Mouse (Mus musculus) intestine, embryonic 16.5 days (tissue): Measurements from ENCODE around the gene Carns1. TPM values are rescaled to one million over a fixed set of nuclear protein-coding genes. Genes with fewer than 3 reads are reported as not detected.

Experiments
- ATAC-seq: fragments of 200-750 bp; cut with Nextera tagmentation; 2 replicates; pipeline ENCODE4 v1.8.0; 2017; ENCODE audit warnings: moderate TSS enrichment, moderate library complexity
- H3K27ac ChIP-seq: fragments of 300-500 bp; sonication (generic); 2 replicates; pipeline ENCODE4 v1.5.1; 2014; ENCODE audit warnings: mild to moderate bottlenecking, low read length
- H3K27me3 ChIP-seq: fragments of 300-500 bp; sonication (generic); replicated peaks from 2 replicates; pipeline ENCODE4 v1.6.1; 2014; ENCODE audit warnings: low read length, control low read depth, mixed read lengths; ENCODE audit not compliant: control insufficient read depth, insufficient read depth
- H3K36me3 ChIP-seq: fragments of 300-500 bp; sonication (generic); 2 replicates; pipeline ENCODE4 v1.6.1; 2014; ENCODE audit warnings: low read length, control low read depth; ENCODE audit not compliant: control insufficient read depth, insufficient read depth
- H3K4me1 ChIP-seq: fragments of 300-500 bp; sonication (generic); 2 replicates; pipeline ENCODE4 v1.6.1; 2014; ENCODE audit warnings: low read length, control low read depth, mixed read lengths; ENCODE audit not compliant: control insufficient read depth, insufficient read depth
- H3K4me2 ChIP-seq: fragments of 300-500 bp; sonication (generic); 2 replicates; pipeline ENCODE4 v1.6.1; 2014; ENCODE audit warnings: low read depth, low read length, control low read depth
- H3K4me3 ChIP-seq: fragments of 300-500 bp; sonication (generic); 2 replicates; pipeline ENCODE4 v1.5.1; 2014; ENCODE audit warnings: mild to moderate bottlenecking, low read length
- H3K9ac ChIP-seq: fragments of 300-500 bp; sonication (generic); 2 replicates; pipeline ENCODE4 v1.6.1; 2014; ENCODE audit warnings: low read depth, low read length
- H3K9me3 ChIP-seq: fragments of 300-500 bp; sonication (generic); 2 replicates; pipeline ENCODE4 v1.6.1; 2016; ENCODE audit warnings: low read length, control low read depth; ENCODE audit not compliant: control insufficient read depth
- WGBS: fragments of 180-500 bp; shearing (Covaris S2); extraction: QIAGEN DNeasy Blood & Tissue Kit; methylation state at CpG from one replicate; pipeline ENCODE4 v1.1.7; 2014; 5-methylcytosine and 5-hydroxymethylcytosine counted together
- polyA plus RNA-seq: library from polyadenylated mRNA; unstranded; fragments of >200 nt; fragmentation: Nextera tagmentation; extraction: Ambion mirVana; gene quantifications from 2 replicates; pipeline ENCODE4 v1.2.1, GENCODE M21; 2015

Gene Carns1
- polyA plus RNA-seq, 1 experiment from 2014 or later: 1.4 TPM

DNA sequence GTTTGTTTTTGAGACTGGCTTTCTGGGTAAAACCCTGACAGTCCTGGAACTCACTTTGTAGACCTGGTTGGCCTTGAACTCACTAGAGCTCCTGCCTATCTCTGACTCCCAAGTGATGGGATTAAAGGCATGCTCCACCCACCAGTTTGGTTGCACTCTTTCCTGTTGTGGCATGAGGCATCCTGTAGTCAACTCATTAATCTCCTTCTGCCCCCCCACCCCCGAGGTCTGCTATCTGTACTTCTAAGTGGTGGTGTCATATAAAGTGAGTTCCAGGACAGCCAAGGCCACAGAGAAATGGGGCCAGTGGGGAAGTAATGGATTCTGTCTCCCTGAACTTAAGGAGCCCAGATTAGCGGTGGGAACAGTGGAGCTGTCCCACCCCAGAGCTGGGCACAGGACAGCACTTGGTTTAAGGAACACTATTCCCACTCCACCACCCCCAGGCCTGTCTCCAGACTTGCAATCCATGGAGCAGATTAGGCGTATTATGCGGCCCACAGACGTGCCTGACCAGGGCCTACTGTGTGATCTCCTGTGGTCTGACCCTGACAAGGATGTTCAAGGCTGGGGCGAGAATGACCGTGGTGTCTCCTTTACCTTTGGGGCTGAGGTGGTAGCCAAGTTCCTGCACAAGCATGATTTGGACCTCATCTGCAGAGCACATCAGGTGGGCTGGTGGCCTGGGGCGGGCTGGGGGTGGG, 18.9 kb upstream of the Carns1 start:
- H3K4me1 ChIP-seq: peaks cover 47% of the 10 kb centered on the region

DNA sequence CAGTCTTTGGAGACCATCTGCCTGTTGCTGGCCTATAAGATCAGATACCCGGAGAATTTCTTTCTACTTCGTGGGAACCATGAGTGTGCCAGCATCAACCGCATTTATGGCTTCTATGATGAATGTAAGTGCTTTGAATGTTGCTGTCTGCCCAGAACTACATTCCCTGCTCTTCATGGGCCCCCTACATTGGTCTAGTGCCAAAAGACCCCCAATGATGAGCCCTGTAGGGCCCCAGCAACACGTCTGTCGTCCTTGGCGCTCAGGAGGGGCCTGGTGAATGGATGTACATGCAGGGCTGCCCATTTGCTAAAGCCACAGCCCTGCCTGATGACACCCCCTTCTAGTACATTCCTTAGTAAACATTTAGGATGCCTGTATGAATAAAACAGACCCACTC, 17.9 kb upstream of the Carns1 start:
- no peaks in the 10 kb centered on the region for H3K9me3 ChIP-seq
- peak overlapping the region; percentile 74 for H3K4me2 ChIP-seq
- no peak for ATAC-seq
- no peaks in the 10 kb centered on the region for H3K27me3 ChIP-seq
- 49% methylated on average over 6 of the region's 6 CpGs for WGBS
- H3K4me3 ChIP-seq: peak overlapping the region; percentile 95
- peaks cover 47% of the 10 kb centered on the region for H3K4me1 ChIP-seq
- H3K36me3 ChIP-seq: peaks cover 22% of the 10 kb centered on the region; the same call in 1 of the 2 replicates
- H3K9ac ChIP-seq: peak overlapping the region; percentile 99
- H3K27ac ChIP-seq: peak overlapping the region; percentile 97; the same call in 1 of the 2 replicates

More for the DNA sequence above, 18.9 kb upstream of the Carns1 start:
- Histone ChIP-seq H3K36me3 (peaks cover 22% of the 10 kb centered on the region; the same call in 1 of the 2 replicates), H3K4me2 (no peak overlapping the region), H3K9me3 (no peaks in the 10 kb centered on the region), H3K27me3 (no peaks in the 10 kb centered on the region), H3K27ac (no peak overlapping the region), H3K4me3 (no peak overlapping the region), H3K9ac (no peak overlapping the region)
- 79% methylated on average over 8 of the region's 8 CpGs for WGBS
- no peak for ATAC-seq

DNA sequence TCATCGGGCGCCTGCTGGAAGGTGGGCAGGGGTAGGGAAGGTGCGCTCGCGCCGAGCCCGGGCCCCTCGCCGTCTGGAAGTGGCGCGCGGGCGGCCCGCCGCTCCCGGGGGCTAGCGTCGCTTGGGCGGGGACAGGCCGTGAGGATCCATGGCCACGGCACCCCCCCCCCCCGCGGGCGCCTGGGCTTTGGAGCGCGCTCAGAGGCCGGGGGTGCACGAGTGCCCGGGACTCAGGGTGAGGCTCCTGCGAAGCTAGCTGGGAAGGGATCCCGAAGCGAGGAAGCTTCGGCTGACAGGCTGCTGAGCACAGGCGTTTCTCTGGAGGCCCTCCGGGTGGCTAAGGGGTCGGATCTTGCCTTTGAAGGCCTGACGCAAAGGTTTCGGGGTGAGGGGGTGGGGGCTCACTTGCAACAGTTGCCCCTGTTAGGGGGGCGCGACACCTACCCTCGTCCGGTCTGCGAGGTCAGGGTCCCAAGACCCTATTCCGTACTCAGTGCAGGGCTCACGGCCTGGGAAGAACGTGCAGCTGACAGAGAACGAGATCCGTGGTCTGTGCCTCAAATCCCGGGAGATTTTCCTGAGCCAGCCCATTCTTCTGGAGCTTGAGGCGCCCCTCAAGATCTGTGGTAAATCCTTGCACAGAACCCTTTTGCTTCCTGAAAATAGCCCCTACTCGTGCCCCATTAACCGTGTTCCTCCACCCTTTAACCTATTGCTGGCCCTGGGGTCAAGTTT, 17.1 kb upstream of the Carns1 start:
- H3K9ac ChIP-seq: peak overlapping the region; percentile 99
- under 1% methylated on average over 51 of the region's 52 CpGs for WGBS
- H3K36me3 ChIP-seq: peaks cover 20% of the 10 kb centered on the region; the same call in 1 of the 2 replicates
- peak overlapping the region; percentile 95 for H3K4me3 ChIP-seq
- peaks cover 46% of the 10 kb centered on the region for H3K4me1 ChIP-seq
- H3K27ac ChIP-seq: peak overlapping the region; percentile 97
- no peaks in the 10 kb centered on the region for H3K27me3 ChIP-seq
- ATAC-seq: peak; percentile 54
- no peaks in the 10 kb centered on the region for H3K9me3 ChIP-seq
- H3K4me2 ChIP-seq: peak overlapping the region; percentile 74

DNA sequence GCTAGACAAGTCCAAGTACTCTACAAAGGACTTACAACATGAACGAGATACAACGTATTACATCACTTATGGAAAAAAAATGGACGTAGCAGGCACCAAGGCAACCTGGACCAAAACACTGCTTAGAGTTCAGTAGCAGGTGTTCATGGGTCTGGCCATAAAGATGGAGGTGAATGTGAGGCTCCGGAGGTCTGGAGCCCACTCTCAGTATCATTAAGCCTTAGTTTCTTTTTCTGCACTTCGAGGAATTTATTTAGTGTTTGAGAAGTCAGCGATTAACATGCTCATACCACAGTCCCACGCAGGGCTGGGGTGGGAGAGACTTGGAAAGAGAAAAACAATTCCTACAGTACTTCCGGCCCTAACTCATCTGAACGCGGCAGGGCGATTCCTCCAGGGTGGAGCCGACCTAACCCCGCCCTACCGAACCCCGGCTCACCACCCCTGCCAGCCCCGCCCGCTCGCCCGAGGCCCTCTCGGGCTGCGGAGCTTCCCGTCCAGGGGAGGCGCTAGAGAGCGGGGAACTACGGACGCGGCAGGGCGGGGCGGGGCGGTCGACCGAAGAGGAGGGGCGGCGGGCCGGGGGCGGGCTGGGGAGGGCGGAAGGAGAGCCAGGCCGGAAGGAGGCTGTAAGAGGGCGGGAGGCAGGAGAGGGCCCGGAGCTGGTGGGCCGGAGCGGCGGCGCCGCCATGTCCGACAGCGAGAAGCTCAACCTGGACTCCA, 16.4 kb upstream of the Carns1 start, which contains the start of gene Ppp1ca:
Gene Ppp1ca, plus strand, starts transcription at position 538 of the 723 bp plus-strand sequence.
- ATAC-seq: peak; percentile 95
- WGBS: 4% methylated on average over 33 of the region's 47 CpGs

DNA sequence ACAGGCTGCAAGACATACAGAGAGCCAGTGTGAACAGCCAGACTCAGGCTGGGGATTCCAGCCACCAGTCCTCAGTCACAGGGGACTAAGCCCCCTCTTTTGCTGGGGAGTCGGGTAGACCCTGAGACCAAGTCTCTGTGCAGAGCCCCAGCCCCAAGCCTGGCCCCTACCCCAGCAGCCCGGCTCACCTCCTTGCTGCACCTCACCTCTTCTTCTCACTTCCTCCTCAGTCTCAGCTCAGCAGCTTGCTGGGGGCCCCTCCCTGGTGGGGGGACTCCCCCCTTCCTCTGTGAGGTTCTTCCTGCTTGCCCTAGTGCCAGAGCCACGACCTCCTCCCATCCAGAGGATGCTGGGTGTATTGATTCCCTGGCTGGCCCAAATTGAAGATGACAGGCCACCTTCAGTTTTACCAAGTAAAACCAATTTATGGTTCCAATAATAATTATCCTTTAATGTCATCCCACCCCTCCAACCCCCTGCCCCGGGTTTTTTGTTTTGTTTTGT, 15.6 kb upstream of the Carns1 start, which contains the start of gene Tbc1d10c:
Gene Tbc1d10c, minus strand, starts transcription at position 454 of the 504 bp plus-strand sequence.
- Histone ChIP-seq H3K9ac (peak within 1 kb of the TSS; percentile 99), H3K4me2 (peak within 1 kb of the TSS; percentile 74), H3K27ac (peak within 1 kb of the TSS; percentile 97), H3K4me1 (peaks cover 32% of the 10 kb centered on the region), H3K4me3 (peak within 1 kb of the TSS; percentile 95), H3K9me3 (no peaks in the 10 kb centered on the region), H3K36me3 (peaks cover 17% of the 10 kb centered on the region; the same call in 1 of the 2 replicates), H3K27me3 (no peaks in the 10 kb centered on the region)
- WGBS: 38% methylated on average over 4 of the region's 4 CpGs
- ATAC-seq: no peak

More for the DNA sequence above, 16.4 kb upstream of the Carns1 start, which contains the start of gene Ppp1ca:
- Histone ChIP-seq H3K4me3 (peak within 1 kb of the TSS; percentile 95), H3K27me3 (no peaks in the 10 kb centered on the region), H3K4me1 (peaks cover 40% of the 10 kb centered on the region), H3K9ac (peak within 1 kb of the TSS; percentile 99), H3K4me2 (peak within 1 kb of the TSS; percentile 74), H3K9me3 (no peaks in the 10 kb centered on the region), H3K27ac (peak within 1 kb of the TSS; percentile 97), H3K36me3 (peaks cover 17% of the 10 kb centered on the region; the same call in 1 of the 2 replicates)

DNA sequence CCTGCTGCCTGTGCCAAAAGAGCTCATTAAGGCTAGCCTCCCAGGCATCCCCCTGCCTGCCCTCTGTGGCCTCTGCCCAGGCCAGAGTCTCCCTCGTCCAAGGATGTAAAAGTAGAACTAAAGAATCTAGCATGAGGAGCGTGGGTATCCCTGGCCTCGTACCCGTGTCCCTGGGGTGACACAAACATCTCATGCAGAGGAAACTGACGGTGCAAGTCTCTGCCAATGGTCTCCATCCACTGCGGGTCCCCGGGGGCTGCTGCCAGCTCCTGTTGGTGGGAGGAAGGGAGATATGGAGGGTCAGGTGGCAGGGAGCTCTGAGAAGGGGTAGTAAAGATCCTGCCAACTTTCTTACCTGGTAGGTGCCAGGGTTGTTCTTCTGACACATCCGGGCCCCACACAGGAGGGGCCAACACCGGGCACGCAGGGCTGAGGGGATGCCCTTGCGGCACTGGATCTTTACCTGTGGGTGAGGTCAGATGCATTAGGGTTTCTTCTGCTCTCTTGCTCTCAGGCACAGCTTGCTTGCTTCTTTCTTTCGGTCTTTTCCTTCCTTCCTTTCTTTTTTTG, 13.9 kb upstream of the Carns1 start:
- ATAC-seq: no peak
- no peaks in the 10 kb centered on the region for H3K27me3 ChIP-seq
- no peak overlapping the region for H3K9ac ChIP-seq
- H3K27ac ChIP-seq: no peak overlapping the region
- no peak overlapping the region for H3K4me3 ChIP-seq
- WGBS: 90% methylated on average over 12 of the region's 12 CpGs
- no peak overlapping the region for H3K4me2 ChIP-seq
- H3K4me1 ChIP-seq: peaks cover 27% of the 10 kb centered on the region
- 0 out of 2 replicates have a peak, but pooled peaks cover 6% of the 10 kb centered on the region for H3K36me3 ChIP-seq
- no peaks in the 10 kb centered on the region for H3K9me3 ChIP-seq

DNA sequence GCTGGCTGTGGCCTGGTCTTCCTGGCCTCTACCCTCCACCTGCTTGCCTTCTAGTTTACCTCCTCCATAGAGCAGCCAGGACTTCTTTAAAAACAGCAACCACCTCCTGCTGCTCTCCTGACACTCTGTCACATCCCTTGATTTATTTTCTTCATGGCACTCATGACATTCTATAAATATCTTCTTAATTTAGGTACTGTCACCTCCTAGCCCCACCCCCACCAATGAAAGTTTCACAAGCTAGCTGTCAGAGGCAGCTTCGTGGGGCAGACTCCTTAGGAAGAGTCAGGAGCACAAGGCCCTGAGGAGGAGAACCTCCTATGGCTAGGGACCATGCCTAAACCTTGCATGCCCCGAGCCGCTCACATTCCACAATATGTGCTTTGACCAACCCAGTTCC, 12.0 kb upstream of the Carns1 start:
- no peaks in the 10 kb centered on the region for H3K36me3 ChIP-seq
- H3K4me1 ChIP-seq: peaks cover 15% of the 10 kb centered on the region
- H3K9ac ChIP-seq: no peak overlapping the region
- WGBS: 79% methylated on average over 3 of the region's 3 CpGs
- H3K27me3 ChIP-seq: no peaks in the 10 kb centered on the region
- H3K4me3 ChIP-seq: no peak overlapping the region
- no peaks in the 10 kb centered on the region for H3K9me3 ChIP-seq
- no peak for ATAC-seq
- H3K4me2 ChIP-seq: no peak overlapping the region
- no peak overlapping the region for H3K27ac ChIP-seq

DNA sequence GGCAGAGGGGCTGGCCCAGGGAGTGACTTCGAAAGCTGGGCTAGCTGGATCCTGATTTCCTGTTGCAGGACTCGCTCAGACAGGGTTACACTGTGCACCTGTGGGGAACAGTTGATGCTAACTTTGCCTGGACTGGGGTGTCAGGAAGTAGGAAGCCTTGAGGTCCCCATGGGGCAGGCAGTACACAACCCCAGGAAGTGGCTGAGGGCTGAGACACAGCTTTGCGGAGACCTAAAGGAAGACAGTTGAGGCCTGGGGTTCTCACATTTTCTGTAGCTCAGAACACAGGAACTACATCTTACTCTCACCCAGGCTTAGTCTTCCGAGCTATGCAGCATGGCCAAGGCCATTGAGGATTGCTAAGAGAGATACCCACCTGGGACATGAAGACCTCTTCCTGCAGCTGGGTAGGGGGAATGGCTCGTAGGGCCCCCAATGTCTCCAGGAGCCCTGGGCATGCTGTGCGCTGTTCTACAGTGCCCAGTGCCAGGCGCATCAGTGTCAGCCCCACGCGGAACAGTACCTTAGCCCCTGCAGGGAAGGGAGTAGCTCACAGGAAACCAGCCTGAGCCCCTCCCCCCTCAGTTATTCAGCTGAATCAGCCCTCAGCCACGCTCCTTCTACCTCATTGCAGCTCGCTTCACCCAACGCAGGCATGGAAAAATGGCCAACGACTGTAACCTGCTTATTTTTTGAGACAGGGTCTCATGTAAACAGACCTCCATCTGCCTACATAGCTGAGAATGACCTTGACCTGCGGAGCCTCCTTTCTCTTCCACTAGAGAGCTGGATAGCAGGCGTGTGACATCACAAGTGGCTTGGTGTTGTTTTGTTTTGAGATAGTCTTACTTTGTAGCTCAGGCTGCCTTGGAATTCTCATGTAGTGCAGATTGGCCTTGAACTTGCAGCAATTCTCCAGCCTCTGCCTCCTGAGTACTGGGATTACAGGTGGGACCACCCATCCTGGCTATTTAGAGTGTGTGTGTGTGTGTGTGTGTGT, 10.0 kb upstream of the Carns1 start:
- Histone ChIP-seq H3K9ac (no peak overlapping the region), H3K27me3 (no peaks in the 10 kb centered on the region), H3K9me3 (no peaks in the 10 kb centered on the region), H3K4me2 (no peak overlapping the region), H3K4me1 (peaks cover 12% of the 10 kb centered on the region), H3K36me3 (no peaks in the 10 kb centered on the region), H3K27ac (no peak overlapping the region), H3K4me3 (no peak overlapping the region)
- ATAC-seq: 0 out of 2 replicates have a peak, but pooled peaks have one; percentile 32
- WGBS: 51% methylated on average over 15 of the region's 15 CpGs
